Mouse (Mus musculus) limb, embryonic 12.5 days (tissue): ENCODE measurements at regions not wholly inside any gene's neighbourhood (a gene's known extent, or its start where the extent isn't known, plus 50 kb on each side); places are given as distances from the start of the nearest gene placed in this dataset.

Source experiments
- ATAC-seq: fragments of 200-750 bp; cut with Nextera tagmentation; 2 replicates; pipeline ENCODE4 v1.8.0; 2017; ENCODE audit warnings: low read depth, moderate TSS enrichment; ENCODE audit not compliant: insufficient number of reproducible peaks, insufficient read depth, low FRiP score, low TSS enrichment
- H3K27ac ChIP-seq: fragments of 300-500 bp; sonication (generic); 2 replicates; pipeline ENCODE4 v1.5.1; 2016; ENCODE audit warnings: mild to moderate bottlenecking, moderate library complexity
- H3K27me3 ChIP-seq: fragments of 300-500 bp; sonication (generic); 2 replicates; pipeline ENCODE4 v1.6.1; 2016; ENCODE audit warnings: mild to moderate bottlenecking, moderate library complexity
- H3K36me3 ChIP-seq: fragments of 300-500 bp; sonication (generic); 2 replicates; pipeline ENCODE4 v1.6.1; 2016; ENCODE audit warnings: mild to moderate bottlenecking, moderate library complexity
- H3K4me1 ChIP-seq: fragments of 300-500 bp; sonication (generic); replicated peaks from 2 replicates; pipeline ENCODE4 v1.6.1; 2016
- H3K4me2 ChIP-seq: fragments of 300-500 bp; sonication (generic); 2 replicates; pipeline ENCODE4 v1.6.1; 2016; ENCODE audit warnings: mild to moderate bottlenecking, moderate library complexity
- H3K4me3 ChIP-seq: fragments of 300-500 bp; sonication (generic); replicated peaks from 2 replicates; pipeline ENCODE4 v1.5.1; 2016; ENCODE audit warnings: mild to moderate bottlenecking
- H3K9ac ChIP-seq: fragments of 300-500 bp; sonication (generic); replicated peaks from 2 replicates; pipeline ENCODE4 v1.6.1; 2016; ENCODE audit warnings: mild to moderate bottlenecking, moderate library complexity
- H3K9me3 ChIP-seq: fragments of 300-500 bp; sonication (generic); 2 replicates; pipeline ENCODE4 v1.6.1; 2016; ENCODE audit warnings: mild to moderate bottlenecking, moderate library complexity
- WGBS: fragments of 180-500 bp; shearing (Covaris S2); methylation state at CpG from one replicate; pipeline ENCODE4 v1.1.7; 2016; 5-methylcytosine and 5-hydroxymethylcytosine counted together

GRCm38 (mm10) chr13:79057424-79057823, 857.9 kb upstream of the Nr2f1 start:
- H3K4me1 ChIP-seq, result no peaks in the 10 kb centered on the region
- no peak overlapping the region for H3K27ac ChIP-seq
- H3K4me2 ChIP-seq, result no peak overlapping the region
- H3K4me3 ChIP-seq, result no peak overlapping the region
- H3K36me3 ChIP-seq, result no peaks in the 10 kb centered on the region
- WGBS, result 87% methylated on average over 1 of the region's 1 CpGs
- no peak overlapping the region for H3K9ac ChIP-seq
- no peaks in the 10 kb centered on the region for H3K9me3 ChIP-seq
- ATAC-seq, result no peak
- no peaks in the 10 kb centered on the region for H3K27me3 ChIP-seq

DNA sequence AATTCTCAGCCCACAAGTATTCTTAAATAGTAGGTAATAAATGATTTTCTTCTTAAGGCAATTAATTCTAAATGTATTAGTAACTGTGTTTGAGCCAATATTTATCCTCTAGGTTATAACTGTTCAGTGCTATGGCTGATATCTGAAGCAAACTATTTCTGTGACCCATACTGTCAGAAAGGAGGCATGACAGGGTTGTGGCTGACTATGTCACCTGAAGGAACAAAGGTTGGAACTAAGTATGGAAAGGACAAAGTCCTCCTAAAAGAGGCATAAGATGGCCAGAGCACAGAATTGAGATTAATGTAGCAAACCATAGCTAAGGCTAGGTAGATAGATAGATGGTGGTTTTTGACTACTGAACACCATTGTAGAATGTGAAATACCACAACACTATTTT, 854.9 kb upstream of the Nr2f1 start:
- H3K4me2 ChIP-seq, result no peak overlapping the region

GRCm38 (mm10) chr13:79053428-79053827, 853.9 kb upstream of the Nr2f1 start:
- H3K4me1 ChIP-seq, result no peaks in the 10 kb centered on the region
- no peaks in the 10 kb centered on the region for H3K36me3 ChIP-seq
- ATAC-seq, result no peak
- H3K27ac ChIP-seq, result no peak overlapping the region
- H3K9ac ChIP-seq, result no peak overlapping the region
- no peak overlapping the region for H3K4me3 ChIP-seq
- H3K4me2 ChIP-seq, result no peak overlapping the region
- H3K9me3 ChIP-seq, result no peaks in the 10 kb centered on the region
- 79% methylated on average over 1 of the region's 1 CpGs for WGBS
- H3K27me3 ChIP-seq, result no peaks in the 10 kb centered on the region

More for the DNA sequence above, 854.9 kb upstream of the Nr2f1 start:
- Histone ChIP-seq H3K4me1 (no peaks in the 10 kb centered on the region), H3K27ac (no peak overlapping the region), H3K4me3 (no peak overlapping the region), H3K27me3 (no peaks in the 10 kb centered on the region), H3K9ac (no peak overlapping the region), H3K9me3 (no peaks in the 10 kb centered on the region), H3K36me3 (no peaks in the 10 kb centered on the region)
- no peak for ATAC-seq

DNA sequence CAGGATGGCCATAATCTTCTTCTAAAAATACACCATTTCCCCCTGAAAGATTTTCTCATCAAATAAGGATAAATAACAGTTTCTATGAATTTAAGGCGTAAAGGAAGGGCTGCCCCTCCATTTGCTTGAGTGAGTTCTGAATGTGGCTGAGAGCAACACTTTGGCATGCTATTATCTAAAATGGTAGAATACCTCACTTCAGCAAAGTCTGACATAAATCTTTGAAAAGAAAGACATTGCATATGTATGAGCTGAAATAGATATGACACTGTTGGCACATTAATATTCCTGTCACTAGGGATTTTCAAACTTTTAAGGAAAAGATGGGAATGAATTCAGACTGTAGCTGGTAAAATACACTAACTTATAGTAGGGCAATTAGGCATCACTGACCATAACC, 847.7 kb upstream of the Nr2f1 start:
- Histone ChIP-seq H3K27ac (no peak overlapping the region), H3K4me3 (no peak overlapping the region), H3K9ac (no peak overlapping the region), H3K36me3 (no peaks in the 10 kb centered on the region), H3K4me1 (no peaks in the 10 kb centered on the region), H3K4me2 (no peak overlapping the region), H3K9me3 (no peaks in the 10 kb centered on the region), H3K27me3 (no peaks in the 10 kb centered on the region)
- no peak for ATAC-seq
- 87% methylated on average over 1 of the region's 1 CpGs for WGBS

GRCm38 (mm10) chr13:79044657-79045056, 845.1 kb upstream of the Nr2f1 start:
- Histone ChIP-seq H3K27ac (no peak overlapping the region), H3K27me3 (no peaks in the 10 kb centered on the region), H3K4me2 (no peak overlapping the region), H3K4me3 (no peak overlapping the region), H3K36me3 (no peaks in the 10 kb centered on the region), H3K9me3 (no peaks in the 10 kb centered on the region), H3K9ac (no peak overlapping the region), H3K4me1 (no peaks in the 10 kb centered on the region)
- 72% methylated on average over 5 of the region's 5 CpGs for WGBS
- no peak for ATAC-seq

DNA sequence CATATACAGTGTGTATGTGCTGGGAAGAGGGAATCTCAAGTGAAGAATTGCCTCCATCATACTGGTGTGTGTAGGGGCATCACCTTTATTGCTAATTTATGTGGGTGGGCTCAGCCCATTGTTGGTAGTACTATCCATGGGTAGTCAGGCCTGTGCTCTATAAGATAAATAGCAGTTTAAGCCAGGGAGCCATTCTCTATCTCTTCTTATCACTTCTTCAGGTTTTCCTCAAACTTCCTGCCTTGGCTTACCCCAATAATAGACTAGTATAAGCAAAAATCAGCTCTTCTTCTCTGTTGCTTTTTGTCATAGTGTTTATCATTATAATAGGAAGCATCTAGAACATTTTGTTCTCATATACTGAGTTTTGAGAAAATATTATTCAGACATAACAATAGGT, 838.3 kb upstream of the Nr2f1 start:
- no peak for ATAC-seq
- H3K4me1 ChIP-seq, result no peaks in the 10 kb centered on the region
- H3K4me2 ChIP-seq, result no peak overlapping the region
- no peaks in the 10 kb centered on the region for H3K9me3 ChIP-seq
- H3K36me3 ChIP-seq, result no peaks in the 10 kb centered on the region
- H3K4me3 ChIP-seq, result no peak overlapping the region
- no peaks in the 10 kb centered on the region for H3K27me3 ChIP-seq
- no peak overlapping the region for H3K9ac ChIP-seq
- H3K27ac ChIP-seq, result no peak overlapping the region

DNA sequence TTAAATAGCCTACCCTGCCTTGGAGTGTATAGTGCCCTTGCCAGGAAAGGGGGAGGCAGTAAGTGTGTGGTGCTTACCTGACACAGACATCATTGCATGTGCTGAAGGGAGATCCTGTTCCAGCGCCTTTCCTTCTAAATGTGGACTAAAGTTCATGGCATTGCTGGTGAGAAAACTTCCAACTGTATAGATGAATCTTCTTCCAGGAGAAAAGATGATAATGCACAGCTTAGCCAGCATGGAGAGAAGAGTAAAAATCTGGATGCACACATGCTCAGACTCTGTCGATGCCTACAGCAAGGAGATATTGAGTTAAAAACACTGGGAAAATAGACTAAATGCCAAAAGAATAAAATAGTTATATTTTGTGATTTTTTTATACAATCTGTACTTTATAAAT, 835.7 kb upstream of the Nr2f1 start:
- H3K36me3 ChIP-seq, result no peaks in the 10 kb centered on the region
- no peak overlapping the region for H3K4me2 ChIP-seq
- no peaks in the 10 kb centered on the region for H3K9me3 ChIP-seq
- no peak overlapping the region for H3K27ac ChIP-seq
- no peak overlapping the region for H3K9ac ChIP-seq
- H3K4me1 ChIP-seq, result peaks cover under 1% of the 10 kb centered on the region; the same call in 1 of the 2 replicates
- no peak for ATAC-seq
- no peak overlapping the region for H3K4me3 ChIP-seq
- H3K27me3 ChIP-seq, result no peaks in the 10 kb centered on the region
- 59% methylated on average over 2 of the region's 2 CpGs for WGBS

DNA sequence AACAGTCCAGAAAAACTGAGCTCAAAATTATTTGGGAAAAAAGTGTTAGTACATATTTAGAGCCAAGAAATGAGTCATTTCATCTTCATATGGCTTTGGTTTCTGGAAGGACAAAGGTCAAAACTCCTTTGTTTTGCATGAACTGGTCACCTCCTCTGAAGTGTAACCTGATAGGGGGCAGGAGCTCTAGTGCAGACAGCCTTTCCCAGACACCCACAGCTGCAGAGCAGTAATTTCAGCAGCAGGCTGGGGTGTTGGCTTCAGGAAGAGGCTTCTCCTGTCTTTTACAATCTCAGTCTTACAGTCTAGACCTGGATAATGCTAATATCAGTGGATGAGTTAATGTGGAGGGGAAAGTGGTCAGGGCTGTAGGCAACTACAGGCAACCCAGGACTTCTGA, 830.4 kb upstream of the Nr2f1 start:
- ATAC-seq, result peak; percentile 47; the same call in 1 of the 2 replicates
- H3K4me2 ChIP-seq, result no peak overlapping the region

DNA sequence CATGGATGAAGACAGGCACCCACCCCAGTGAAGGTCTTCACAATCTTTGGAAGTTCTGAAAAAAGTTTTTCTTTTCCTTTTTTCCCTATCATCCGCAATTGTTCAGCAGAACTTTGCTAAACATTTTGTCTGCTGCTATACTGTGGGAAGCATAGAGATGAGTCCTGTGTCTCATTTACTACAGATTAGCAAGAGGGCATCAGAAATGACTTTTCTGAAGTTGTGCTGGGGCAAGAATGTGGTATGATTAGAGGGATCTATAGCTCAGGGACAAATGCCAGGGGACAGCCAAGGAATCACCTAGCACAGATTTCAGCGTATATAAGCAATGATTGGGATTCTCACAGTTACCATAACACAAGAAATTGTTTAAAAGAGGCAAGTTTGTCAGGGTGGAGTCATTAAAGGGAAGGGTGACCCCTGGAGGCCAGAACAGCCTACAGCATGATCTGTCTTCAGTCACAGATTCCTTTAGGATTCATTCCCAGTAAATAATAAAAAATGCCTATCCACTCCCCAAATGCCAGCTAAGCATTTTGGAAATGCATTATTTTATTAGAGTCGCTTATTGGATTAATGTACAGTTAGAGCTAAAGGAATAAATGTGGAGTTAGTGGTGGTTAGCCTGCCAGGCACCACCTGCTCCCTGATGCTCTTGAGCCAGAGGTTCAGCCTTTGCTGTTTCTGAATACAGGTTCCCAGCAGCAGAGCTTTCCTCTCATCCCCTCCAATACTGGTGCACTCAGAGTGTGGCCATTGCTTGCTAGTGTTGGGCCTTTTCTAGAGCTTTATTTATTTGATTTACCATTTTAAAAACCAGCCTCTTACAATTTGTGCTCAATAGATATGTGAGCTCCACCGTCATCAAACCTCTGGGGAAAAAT, 828.6 kb upstream of the Nr2f1 start:
- ATAC-seq, result no peak

More for the DNA sequence above, 830.4 kb upstream of the Nr2f1 start:
- Histone ChIP-seq H3K27me3 (no peaks in the 10 kb centered on the region), H3K9me3 (no peaks in the 10 kb centered on the region), H3K9ac (no peak overlapping the region), H3K36me3 (no peaks in the 10 kb centered on the region), H3K27ac (no peak overlapping the region), H3K4me1 (peaks cover 4% of the 10 kb centered on the region; the same call in 1 of the 2 replicates), H3K4me3 (no peak overlapping the region)

DNA sequence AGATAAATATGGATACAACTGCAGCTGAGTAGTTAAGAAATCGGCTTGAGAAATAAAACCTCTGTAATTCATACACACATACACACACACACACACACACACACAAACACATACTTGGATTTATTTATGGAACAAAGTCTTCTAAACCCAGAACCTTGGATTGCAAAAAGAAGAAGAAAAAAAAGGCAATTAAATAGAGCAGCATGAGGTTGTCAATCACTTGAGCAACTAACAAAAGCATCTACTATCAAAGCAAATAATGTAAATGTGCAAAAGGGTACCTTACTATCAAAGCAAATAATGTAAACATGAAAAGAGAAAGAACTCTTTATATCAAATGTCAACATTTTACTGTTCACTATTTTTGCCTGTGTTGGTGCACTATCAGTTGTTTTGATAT, 826.1 kb upstream of the Nr2f1 start:
- H3K9ac ChIP-seq, result no peak overlapping the region
- H3K27me3 ChIP-seq, result no peaks in the 10 kb centered on the region
- no peak for ATAC-seq
- no peaks in the 10 kb centered on the region for H3K9me3 ChIP-seq
- H3K36me3 ChIP-seq, result no peaks in the 10 kb centered on the region
- H3K4me1 ChIP-seq, result peaks cover 4% of the 10 kb centered on the region; the same call in 1 of the 2 replicates
- no peak overlapping the region for H3K4me2 ChIP-seq
- H3K4me3 ChIP-seq, result no peak overlapping the region
- no peak overlapping the region for H3K27ac ChIP-seq
- WGBS, result 74% methylated on average over 1 of the region's 1 CpGs

More for the DNA sequence above, 828.6 kb upstream of the Nr2f1 start:
- Histone ChIP-seq H3K27me3 (no peaks in the 10 kb centered on the region), H3K36me3 (no peaks in the 10 kb centered on the region), H3K27ac (no peak overlapping the region), H3K4me2 (no peak overlapping the region), H3K9me3 (no peaks in the 10 kb centered on the region), H3K9ac (no peak overlapping the region), H3K4me3 (no peak overlapping the region), H3K4me1 (peaks cover 4% of the 10 kb centered on the region; the same call in 1 of the 2 replicates)
- 52% methylated on average over 4 of the region's 4 CpGs for WGBS

- H3K27me3 ChIP-seq, result no peaks in the 10 kb centered on the region
- H3K36me3 ChIP-seq, result no peaks in the 10 kb centered on the region
- no peaks in the 10 kb centered on the region for H3K9me3 ChIP-seq
- H3K27ac ChIP-seq, result no peak overlapping the region
- H3K4me2 ChIP-seq, result no peak overlapping the region
- H3K9ac ChIP-seq, result no peak overlapping the region
- ATAC-seq, result no peak
- no peaks in the 10 kb centered on the region for H3K4me1 ChIP-seq
- no peak overlapping the region for H3K4me3 ChIP-seq
- whole genome bisulfite sequencing, result 88% methylated on average over 2 of the region's 2 CpGs
Observed at GRCm38 (mm10) chr13:79018051-79018450, 818.5 kb upstream of the Nr2f1 start.

- no peak overlapping the region for H3K4me2 ChIP-seq
- WGBS, result 92% methylated on average over 1 of the region's 1 CpGs
- H3K9ac ChIP-seq, result no peak overlapping the region
- H3K27ac ChIP-seq, result no peak overlapping the region
- no peaks in the 10 kb centered on the region for H3K9me3 ChIP-seq
- no peak for ATAC-seq
- no peaks in the 10 kb centered on the region for H3K27me3 ChIP-seq
- H3K4me1 ChIP-seq, result no peaks in the 10 kb centered on the region
- H3K36me3 ChIP-seq, result no peaks in the 10 kb centered on the region
- no peak overlapping the region for H3K4me3 ChIP-seq
Observed at GRCm38 (mm10) chr13:79003313-79003712, 803.8 kb upstream of the Nr2f1 start.
